Mouse (Mus musculus) common myeloid progenitor, adult 5-6 weeks (primary cell): ENCODE results near the gene Neurl1a. TPM values are rescaled to one million over a fixed set of nuclear protein-coding genes. Genes with fewer than 3 reads are reported as not detected.

ENCODE experiments used
- ATAC-seq: replicated peaks from 2 replicates; pipeline ENCODE4 v1.8.0; 2016; ENCODE audit warnings: low read depth, mild to moderate bottlenecking, moderate TSS enrichment, inconsistent platforms; ENCODE audit not compliant: poor library complexity, severe bottlenecking
- total RNA-seq: library from RNA; stranded (forward); fragments of 200-1000, 187-1606 nt; gene quantifications from 2 replicates; pipeline ENCODE4 v1.2.3, GENCODE M21; 2017

Gene Neurl1a
- total RNA-seq, 1 experiment from 2014 or later: 0.09 TPM

GRCm38 (mm10) chr19:47166758-47167157, 11.9 kb upstream of the Neurl1a start:
- no peak for ATAC-seq

DNA sequence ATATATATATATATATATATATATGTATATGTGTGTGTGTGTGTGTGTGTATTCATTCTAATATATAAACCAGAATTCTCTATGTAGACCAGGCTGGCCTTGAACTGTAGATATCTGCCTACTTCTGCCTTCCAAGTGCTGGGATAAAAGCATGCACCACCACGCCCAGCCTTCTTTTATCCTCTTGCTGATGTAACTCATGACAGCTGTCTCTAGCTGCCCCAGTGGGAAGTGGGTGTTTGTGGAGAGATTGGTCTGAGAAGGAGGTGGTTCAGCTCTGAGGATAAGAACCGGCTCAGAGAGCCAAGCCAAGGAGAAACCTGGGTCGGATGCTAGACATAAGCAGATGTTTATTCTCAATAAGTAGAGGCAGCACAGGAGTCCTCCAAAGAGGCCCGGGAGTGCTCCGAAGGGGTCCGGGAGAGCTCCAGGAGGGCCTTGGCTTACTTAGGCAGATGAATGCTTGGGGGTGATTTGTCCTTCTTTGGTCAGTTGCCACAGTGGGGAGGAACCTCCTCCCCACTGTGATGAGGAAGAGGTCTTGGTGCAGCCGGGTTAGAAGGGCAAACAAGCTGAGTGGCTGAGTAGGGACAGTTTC, 10.9 kb upstream of the Neurl1a start:
- ATAC-seq: no peak

- ATAC-seq: peak; percentile 89
Measured at GRCm38 (mm10) chr19:47168223-47168622, 10.4 kb upstream of the Neurl1a start.

GRCm38 (mm10) chr19:47168793-47169412, 9.7 kb upstream of the Neurl1a start:
- peak; percentile 88 for ATAC-seq

- ATAC-seq: 0 out of 2 replicates have a peak, but pooled peaks have one; percentile 48
Measured at GRCm38 (mm10) chr19:47174515-47174914, 4.1 kb upstream of the Neurl1a start.

DNA sequence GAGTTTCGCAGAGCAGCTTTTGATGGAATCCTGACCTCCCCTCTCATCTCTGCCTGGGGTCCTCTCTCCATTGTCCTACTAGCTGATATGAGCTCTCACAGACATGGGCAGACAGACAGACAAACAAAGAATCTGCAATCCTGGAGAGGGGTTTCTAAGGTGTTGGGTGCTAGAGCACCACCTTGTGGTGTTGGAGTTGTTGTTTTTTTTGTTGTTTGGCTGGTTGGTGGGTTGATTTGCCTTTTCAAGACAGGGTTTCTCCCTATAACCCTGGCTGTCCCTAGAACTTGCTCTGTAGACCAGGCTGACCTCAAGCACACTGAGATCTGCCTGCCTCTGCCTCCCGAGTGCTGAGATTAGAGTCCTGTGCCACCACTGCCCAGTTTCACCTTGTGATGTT, 3.1 kb upstream of the Neurl1a start:
- ATAC-seq: no peak

DNA sequence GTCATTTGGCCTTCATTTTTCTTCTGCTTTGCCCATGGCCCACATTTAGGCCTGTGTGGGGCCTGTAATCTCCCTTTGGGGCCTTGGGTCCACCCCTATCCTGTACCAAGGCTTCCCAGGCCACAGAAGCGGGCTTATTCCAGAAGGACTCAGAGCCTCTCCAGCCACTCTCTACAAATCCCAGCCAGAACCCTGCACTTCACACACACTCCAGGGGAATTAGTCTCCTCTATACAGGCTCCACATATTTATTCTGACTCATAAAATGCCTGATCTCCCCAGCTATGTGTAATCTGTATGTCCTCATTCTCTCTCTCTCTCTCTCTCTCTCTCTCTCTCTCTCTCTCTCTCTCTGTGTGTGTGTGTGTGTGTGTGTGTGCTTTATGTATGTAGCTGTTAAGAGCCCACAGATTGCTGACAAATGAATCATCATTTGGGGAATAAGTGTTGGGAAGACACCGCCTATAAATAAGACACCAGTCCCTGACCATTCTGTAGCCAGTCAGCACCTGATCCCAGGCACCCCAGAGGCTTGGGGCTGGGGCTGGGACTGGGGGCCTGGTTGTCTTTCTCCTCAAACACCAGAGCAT, 1.6 kb upstream of the Neurl1a start:
- ATAC-seq: no peak

- peak; percentile 68 for ATAC-seq
Measured at GRCm38 (mm10) chr19:47178001-47178400, 619 bp upstream of the Neurl1a start.

DNA sequence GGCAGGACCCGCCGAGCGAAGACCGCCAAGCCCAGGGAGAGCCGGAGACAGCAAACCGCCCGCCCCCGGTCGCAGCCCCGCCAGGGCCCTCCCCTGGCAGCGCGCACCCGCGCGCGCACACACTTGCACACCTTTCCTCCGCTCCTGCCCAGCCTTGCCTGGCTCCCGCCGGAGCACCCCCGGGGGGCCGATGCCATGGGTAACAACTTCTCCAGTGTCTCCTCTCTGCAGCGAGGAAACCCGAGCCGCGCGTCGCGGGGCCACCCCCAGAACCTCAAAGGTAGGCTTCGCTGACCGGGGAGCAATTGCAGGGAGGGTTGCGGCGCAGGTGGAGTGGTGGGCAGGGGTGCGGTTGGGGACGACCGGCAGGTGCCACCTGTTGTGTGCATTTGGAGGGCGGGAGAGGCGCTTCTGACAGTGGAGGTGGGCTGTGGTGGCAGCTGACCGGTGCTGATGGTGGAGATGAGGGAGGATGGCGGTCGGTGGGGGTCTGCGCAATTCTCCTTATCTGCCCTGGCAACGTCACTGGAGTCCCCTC, 721 bp downstream of the Neurl1a start:
- no peak for ATAC-seq

DNA sequence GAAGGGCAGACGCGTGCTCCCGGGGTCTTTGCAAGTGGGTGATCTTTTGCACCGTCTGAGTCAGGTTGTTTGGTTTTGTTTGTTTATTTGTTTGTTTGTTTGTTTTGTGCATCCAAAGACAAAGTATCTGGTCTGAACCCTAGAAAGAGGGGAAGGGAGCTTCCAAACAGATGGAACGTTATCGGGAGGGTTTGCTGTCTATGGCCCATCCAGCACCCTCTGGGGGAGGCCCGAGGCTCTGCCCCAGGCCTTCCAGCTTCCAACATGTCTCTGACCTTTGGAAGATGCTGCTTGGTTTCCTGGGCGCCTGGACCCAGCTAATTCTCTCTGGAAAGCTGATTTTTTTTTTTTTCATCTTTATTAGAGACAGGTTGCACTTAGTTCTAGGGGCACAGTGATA, 1.4 kb downstream of the Neurl1a start:
- ATAC-seq: no peak

DNA sequence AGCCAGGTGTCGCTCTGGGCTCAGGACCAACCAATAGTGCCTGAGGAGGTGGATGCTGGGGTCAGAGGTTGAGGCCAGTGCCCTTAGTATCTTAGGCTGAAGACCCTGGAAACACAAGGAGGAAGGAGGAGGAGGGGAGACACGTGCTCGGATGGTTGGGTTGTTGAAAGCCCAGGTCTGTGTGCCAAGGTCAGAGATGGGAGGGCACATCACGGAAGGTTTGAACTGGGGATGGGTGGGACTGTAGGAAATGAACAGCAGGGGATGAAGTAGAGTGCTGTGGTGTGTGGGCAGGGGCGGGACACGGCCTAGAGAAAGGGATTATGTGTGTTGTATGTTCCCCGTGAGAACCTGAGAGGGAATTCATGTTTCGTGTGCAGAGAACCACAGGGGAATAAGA, 5.6 kb downstream of the Neurl1a start:
- ATAC-seq: no peak

DNA sequence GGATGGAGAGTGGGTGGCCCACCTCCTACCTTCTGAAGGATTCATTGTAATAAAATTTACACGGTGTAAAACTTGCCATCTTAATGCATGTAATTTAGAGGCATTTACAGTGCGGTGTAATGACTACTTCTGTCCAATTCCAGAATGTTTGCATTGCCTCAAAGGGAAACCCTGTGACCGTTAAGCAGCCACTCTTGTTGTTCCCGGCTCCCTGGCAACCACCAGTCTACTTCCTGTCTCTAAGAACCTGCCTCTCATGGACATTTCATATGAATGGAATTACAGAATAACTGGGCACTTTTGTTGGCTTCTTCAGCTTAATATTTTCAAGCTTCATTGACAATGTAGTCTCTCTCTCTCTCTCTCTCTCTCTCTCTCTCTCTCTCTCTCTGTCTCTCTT, 6.1 kb downstream of the Neurl1a start:
- 0 out of 2 replicates have a peak, but pooled peaks have one; percentile 36 for ATAC-seq

DNA sequence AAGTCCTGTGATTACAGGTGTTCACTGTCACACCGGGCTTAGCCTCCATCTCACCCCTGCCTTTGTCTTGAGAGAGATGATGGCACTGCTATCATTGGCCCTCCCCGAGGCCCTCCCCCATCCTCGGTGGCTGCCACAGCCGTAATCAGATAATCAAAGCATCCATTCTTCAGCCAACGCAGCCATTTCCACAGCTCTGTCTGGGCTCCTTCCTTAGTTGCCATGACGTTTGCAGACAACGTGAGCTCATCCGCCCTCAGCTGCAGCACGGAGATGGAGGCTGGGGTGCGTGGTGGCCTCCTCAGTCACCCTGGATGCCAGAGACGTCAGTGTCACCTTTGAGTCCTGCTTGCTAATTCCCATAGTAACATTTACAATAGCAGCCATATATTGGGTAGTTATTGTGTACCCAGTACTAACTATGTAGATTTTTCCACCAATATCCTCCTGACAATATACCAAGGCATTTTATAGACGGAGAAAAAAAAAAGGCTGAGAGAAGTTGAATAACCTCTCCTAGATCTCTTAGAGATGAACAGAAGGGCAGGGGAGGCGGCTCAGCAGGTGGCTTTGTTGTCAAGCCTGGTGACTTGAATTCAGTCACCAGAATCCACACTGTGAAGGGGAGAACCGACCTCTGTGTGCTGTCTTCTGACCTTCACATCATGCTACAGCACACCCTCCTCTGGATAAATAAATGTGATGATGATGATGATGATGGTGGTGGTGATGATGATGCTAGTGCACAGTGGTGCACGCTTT, 8.1 kb downstream of the Neurl1a start:
- ATAC-seq: no peak

DNA sequence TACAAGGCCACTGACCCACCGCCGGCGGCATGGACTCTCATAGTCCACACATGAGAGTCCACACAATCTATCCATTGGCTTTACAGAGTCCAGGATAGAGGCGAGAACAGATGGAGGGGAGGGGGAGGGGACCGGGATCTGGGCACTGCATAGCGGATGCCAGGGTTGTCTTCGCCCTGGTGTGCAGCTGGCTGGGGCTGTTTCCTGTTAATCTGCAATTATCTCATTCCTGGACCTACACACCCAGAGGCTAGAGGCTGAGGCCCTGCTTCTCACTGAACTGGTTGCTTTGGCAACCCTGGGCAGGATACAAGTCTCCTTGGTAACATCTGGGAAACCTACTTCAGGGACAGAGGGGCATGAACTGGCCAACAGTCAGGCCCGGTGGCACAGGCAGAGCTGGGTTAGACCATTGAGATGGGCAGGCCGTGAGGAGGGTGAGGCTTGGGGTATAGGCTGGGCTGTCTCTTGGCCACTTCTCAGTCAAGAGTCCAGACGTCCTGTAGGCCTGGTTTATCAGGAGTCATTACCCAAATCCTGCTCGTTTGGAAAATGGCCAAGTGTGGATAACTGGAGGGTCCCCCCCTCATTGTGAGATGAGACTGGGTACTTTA, 10.0 kb downstream of the Neurl1a start:
- ATAC-seq: 0 out of 2 replicates have a peak, but pooled peaks have one; percentile 10

DNA sequence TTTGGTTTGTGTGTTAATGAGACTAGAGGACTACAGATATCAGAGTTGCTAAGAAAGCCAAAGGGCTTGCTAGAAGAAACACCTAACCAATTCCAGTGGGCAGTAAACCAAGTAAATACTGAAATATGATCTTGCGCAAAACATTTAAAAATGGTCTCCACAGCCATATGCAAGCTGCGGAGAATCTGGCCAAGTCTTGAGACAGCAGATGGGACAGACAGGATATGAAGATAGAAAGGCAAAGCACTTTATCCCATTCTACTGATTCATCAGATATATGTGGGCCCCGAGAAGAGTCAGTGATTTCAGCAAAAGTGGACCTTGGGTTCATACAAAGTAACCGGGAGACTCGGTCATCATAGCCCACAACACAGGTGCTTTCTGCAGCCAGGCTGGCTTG, 13.5 kb downstream of the Neurl1a start:
- no peak for ATAC-seq

- ATAC-seq: no peak
Measured at GRCm38 (mm10) chr19:47198671-47199350, 20.2 kb downstream of the Neurl1a start.

DNA sequence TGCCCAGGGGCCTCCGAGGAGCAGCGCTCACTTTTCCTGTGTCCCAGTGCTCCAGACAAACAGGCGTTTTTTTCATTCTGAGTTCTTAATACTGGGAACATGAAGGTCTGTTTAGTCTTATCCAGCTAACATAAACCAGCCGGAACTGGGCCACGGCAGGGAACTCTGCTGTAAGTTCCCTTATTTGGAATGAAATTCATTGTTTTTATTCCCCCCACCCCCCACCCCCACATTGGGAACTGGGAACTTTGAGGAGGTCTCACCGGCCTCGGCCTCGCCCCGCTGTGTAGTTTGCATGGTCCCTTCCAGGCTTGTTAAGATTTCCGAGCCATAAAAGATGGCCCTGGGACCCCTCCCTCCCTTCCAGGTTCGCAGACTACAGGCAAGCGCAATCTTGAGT, 23.4 kb downstream of the Neurl1a start:
- ATAC-seq: no peak

DNA sequence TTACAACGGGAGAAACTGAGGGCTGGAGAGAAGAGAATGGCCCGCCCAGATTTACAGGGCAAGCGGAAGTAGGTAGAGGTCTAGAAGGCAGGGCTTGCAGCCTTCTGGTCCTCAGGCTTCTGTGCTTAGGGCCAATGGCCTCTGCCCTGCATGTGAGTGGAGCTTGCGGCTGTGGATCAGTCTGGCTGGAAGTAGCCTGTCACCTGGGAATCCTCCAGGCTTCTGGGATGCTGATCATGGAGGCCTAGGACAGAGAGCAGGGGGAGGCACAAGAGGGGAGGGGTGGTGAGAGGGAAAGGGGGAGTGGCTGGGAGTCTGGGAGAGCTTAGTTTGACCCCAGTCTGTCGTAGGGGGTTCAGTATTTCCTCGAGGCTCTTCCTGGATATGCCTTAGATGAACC, 23.8 kb downstream of the Neurl1a start:
- ATAC-seq: no peak

- ATAC-seq: no peak
Measured at GRCm38 (mm10) chr19:47203042-47203441, 24.4 kb downstream of the Neurl1a start.

- no peak for ATAC-seq
Measured at GRCm38 (mm10) chr19:47204653-47205052, 26.0 kb downstream of the Neurl1a start.
